Mouse (Mus musculus) limb, embryonic 14.5 days (tissue): ENCODE results near the gene 2510009E07Rik. TPM values are rescaled to one million over a fixed set of nuclear protein-coding genes. Genes with fewer than 3 reads are reported as not detected.

Source experiments
- ATAC-seq: fragments of 200-750 bp; cut with Nextera tagmentation; 2 replicates; pipeline ENCODE4 v1.8.0; 2017; ENCODE audit warnings: low read depth, moderate number of reproducible peaks, moderate TSS enrichment; ENCODE audit not compliant: low FRiP score
- DNase-seq: peaks from one replicate; pipeline ENCODE4 v3.0.0-alpha.2; 2015; ENCODE audit warnings: low spot score
- H3K27ac ChIP-seq: fragments of 300-500 bp; sonication (generic); replicated peaks from 2 replicates; pipeline ENCODE4 v1.5.1; 2014; ENCODE audit warnings: low read depth, mild to moderate bottlenecking, low read length, moderate library complexity, mixed read lengths
- H3K27me3 ChIP-seq: fragments of 300-500 bp; sonication (generic); 2 replicates; pipeline ENCODE4 v1.6.1; 2014; ENCODE audit warnings: low read length, mixed read lengths; ENCODE audit not compliant: control insufficient read depth, insufficient read depth
- H3K36me3 ChIP-seq: fragments of 300-500 bp; sonication (generic); 2 replicates; pipeline ENCODE4 v1.6.1; 2014; ENCODE audit warnings: mild to moderate bottlenecking, low read length, moderate library complexity, mixed read lengths; ENCODE audit not compliant: control insufficient read depth, insufficient read depth
- H3K4me1 ChIP-seq: fragments of 300-500 bp; sonication (generic); 2 replicates; pipeline ENCODE4 v1.6.1; 2014; ENCODE audit warnings: antibody characterized with exemption, low read length, mixed read lengths; ENCODE audit not compliant: control insufficient read depth, insufficient read depth
- H3K4me2 ChIP-seq: fragments of 300-500 bp; sonication (generic); replicated peaks from 2 replicates; pipeline ENCODE4 v1.6.1; 2014; ENCODE audit warnings: low read depth, mild to moderate bottlenecking, low read length, moderate library complexity; ENCODE audit not compliant: severe bottlenecking
- H3K4me3 ChIP-seq: fragments of 300-500 bp; sonication (generic); replicated peaks from 2 replicates; pipeline ENCODE4 v1.5.1; 2014; ENCODE audit warnings: low read length
- H3K9ac ChIP-seq: fragments of 300-500 bp; sonication (generic); 2 replicates; pipeline ENCODE4 v1.6.1; 2014; ENCODE audit warnings: mild to moderate bottlenecking, low read depth, low read length, moderate library complexity; ENCODE audit not compliant: severe bottlenecking
- H3K9me3 ChIP-seq: fragments of 300-500 bp; sonication (generic); 2 replicates; pipeline ENCODE4 v1.6.1; 2016; ENCODE audit warnings: low read length; ENCODE audit not compliant: control insufficient read depth
- POLR2A ChIP-seq: fragments of 200-500 bp; IDR thresholded peaks from 2 replicates; pipeline ENCODE4 v1.8.0; 2012; ENCODE audit warnings: inconsistent platforms, mild to moderate bottlenecking, moderate library complexity, borderline replicate concordance; ENCODE audit not compliant: insufficient read depth, insufficient read length; ENCODE audit errors: extremely low read depth
- WGBS: fragments of 180-500 bp; shearing (Covaris S2); extraction: QIAGEN DNeasy Blood & Tissue Kit; methylation state at CpG from one replicate; pipeline ENCODE4 v1.1.7; 2014; 5-methylcytosine and 5-hydroxymethylcytosine counted together
- polyA plus RNA-seq, 2 experiments: library from polyadenylated mRNA; depleted of rRNA in 1 of 2; stranded (reverse) in 1 of 2; unstranded in 1 of 2; fragments of >200 nt; fragmentation: Nextera tagmentation in 1 of 2; extraction: Ambion mirVana in 1 of 2; gene quantifications; 2 replicates each; pipeline versions ENCODE4 v1.2.1 to v1.2.3; 2012 to 2014

The 2510009E07Rik gene
- polyA plus RNA-seq, 2 experiments: 23.6 to 26.3 TPM

DNA sequence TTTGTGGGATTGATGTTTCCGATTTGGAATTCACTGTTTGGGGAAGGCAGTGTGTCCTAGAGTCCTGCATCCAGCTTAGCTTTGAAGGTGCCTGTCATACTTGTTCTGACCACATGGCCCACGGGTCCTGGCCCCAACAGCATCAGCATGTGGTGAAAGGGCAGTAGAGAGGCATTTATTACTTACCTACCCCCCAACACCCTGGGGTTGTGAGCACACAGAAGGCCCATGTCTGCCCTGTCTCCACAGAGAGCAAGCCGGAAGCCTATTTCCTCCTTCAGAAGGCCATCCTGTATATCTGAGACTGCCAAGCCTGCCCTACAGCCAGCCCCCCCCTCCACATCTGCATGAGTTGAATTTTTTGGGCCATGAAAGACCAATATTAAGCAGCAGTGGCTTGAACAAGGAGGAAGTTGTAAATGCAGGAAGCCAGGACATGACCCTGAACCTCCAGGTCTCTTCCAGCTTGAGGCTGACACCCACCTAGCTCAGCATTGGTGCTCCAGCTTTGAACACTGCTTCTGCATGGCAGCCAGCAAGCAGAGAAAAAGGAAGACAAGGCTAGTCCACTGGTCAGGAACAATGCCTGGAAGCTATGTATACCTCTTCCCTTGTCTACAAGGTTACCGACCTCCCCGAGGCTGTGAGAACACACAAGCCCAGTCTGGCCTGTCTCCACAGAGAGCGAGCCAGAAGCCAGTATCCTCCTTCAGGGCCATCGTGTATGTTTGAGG lies 53.5 kb downstream of the 2510009E07Rik start:
- no peaks in the 10 kb centered on the region for H3K27me3 ChIP-seq
- H3K27ac ChIP-seq: no peak overlapping the region
- no peaks in the 10 kb centered on the region for H3K36me3 ChIP-seq
- 73% methylated on average over 7 of the region's 7 CpGs for WGBS
- ATAC-seq (no peak), DNase-seq (no peak)
- no peaks in the 10 kb centered on the region for H3K9me3 ChIP-seq
- H3K4me3 ChIP-seq: no peak overlapping the region
- H3K9ac ChIP-seq: no peak overlapping the region
- no peak for TF ChIP-seq POLR2A
- H3K4me2 ChIP-seq: no peak overlapping the region
- H3K4me1 ChIP-seq: peaks cover 8% of the 10 kb centered on the region; the same call in 1 of the 2 replicates

DNA sequence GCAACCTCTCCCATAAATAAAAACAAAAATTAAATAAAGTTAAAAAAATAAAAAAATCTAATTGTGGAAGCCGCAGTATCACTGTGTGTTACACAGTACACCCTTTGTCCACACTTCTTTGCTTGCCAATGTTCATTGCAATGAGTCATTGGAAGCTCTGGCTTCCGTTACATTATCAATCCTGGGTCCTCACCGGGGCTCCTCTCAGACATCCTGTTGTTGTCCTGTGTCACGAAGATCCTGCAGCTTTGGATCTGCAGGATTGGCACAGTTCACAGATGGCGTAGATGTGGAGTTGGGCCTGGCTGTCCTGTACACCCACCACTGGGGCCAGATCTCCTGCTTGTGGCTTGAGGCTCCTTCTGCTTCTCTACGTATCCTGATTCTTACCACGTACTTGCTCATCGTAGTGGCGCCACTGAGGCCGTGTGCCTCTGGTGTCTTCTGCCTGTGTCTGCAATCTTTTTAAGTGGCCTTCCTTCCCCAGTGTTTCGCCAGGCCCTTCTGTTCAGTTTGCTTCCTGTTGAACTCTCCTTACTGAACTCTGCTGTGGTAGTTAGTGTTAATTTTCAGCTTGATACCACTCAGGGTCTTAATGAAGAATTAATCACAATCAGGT lies 57.2 kb downstream of the 2510009E07Rik start:
- Histone ChIP-seq H3K9ac (no peak overlapping the region), H3K4me2 (no peak overlapping the region), H3K36me3 (no peaks in the 10 kb centered on the region), H3K27me3 (no peaks in the 10 kb centered on the region), H3K9me3 (no peaks in the 10 kb centered on the region), H3K27ac (no peak overlapping the region), H3K4me3 (no peak overlapping the region), H3K4me1 (no peaks in the 10 kb centered on the region)
- DNase-seq (no peak), ATAC-seq (no peak)
- 83% methylated on average over 11 of the region's 11 CpGs for WGBS
- no peak for TF ChIP-seq POLR2A

DNA sequence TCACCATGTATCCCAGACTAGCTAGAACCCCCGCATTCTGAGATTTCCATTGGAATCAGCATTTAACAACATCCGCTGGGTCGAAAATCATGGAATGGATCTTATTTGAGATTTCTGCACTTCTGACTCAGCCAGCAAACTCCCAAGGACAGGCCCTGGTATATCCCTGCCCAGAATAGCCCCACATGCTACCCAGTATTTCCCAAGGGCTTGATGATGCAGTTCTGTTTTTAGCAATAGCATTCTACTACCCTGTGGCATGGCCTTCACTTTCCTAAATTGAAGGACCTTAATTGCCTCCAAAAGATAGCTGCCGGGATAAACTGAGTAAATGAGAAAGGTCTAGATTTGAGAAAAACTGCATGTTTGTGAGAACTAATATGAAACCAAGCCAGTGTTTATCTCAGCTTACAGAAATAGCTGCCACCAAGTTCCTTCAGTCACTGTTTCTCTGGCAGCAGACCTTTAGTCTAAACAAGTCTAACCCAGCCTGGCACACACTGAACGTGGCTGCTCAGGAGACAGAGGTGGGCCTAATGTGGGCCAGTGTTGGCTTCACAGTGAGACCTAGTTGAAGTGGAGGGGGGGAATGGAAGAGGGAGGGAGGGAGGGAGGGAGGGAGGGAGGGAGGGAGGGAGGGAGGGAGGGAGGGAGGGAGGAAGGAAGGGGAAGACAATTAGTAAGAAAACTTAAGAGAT lies 58.2 kb downstream of the 2510009E07Rik start:
- whole genome bisulfite sequencing: 84% methylated on average over 5 of the region's 5 CpGs
- H3K4me2 ChIP-seq: no peak overlapping the region
- no peak overlapping the region for H3K9ac ChIP-seq

DNA sequence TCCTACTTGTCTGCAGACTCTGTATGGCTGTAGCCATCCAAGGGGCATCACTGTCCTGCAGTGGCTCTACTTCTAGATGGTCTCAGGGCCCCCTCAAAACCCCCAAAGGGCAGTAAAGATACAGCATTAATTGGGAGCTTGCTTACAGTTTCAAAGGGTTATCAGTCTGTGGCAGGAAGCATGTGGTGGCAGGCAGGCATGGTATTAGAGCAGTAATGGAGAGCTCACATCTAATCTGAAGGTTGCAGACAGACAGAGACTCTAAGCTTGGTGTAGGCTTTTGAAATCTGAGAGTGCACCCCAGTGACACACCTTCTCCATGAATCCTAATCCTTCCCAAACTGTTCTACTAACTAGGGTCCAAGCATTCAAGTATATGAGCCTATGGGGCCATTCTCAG lies 60.0 kb downstream of the 2510009E07Rik start:
- no peaks in the 10 kb centered on the region for H3K4me1 ChIP-seq
- H3K27me3 ChIP-seq: no peaks in the 10 kb centered on the region
- no peaks in the 10 kb centered on the region for H3K9me3 ChIP-seq
- ATAC-seq (no peak), DNase-seq (no peak)
- H3K36me3 ChIP-seq: no peaks in the 10 kb centered on the region
- no peak overlapping the region for H3K4me3 ChIP-seq
- H3K4me2 ChIP-seq: no peak overlapping the region
- H3K9ac ChIP-seq: no peak overlapping the region
- TF ChIP-seq POLR2A: no peak
- H3K27ac ChIP-seq: no peak overlapping the region

More for the DNA sequence above, 58.2 kb downstream of the 2510009E07Rik start:
- Histone ChIP-seq H3K4me3 (no peak overlapping the region), H3K4me1 (no peaks in the 10 kb centered on the region), H3K9me3 (no peaks in the 10 kb centered on the region), H3K27me3 (no peaks in the 10 kb centered on the region), H3K36me3 (no peaks in the 10 kb centered on the region), H3K27ac (no peak overlapping the region)
- TF ChIP-seq POLR2A: no peak
- DNase-seq: no peak
- ATAC-seq: no peak

DNA sequence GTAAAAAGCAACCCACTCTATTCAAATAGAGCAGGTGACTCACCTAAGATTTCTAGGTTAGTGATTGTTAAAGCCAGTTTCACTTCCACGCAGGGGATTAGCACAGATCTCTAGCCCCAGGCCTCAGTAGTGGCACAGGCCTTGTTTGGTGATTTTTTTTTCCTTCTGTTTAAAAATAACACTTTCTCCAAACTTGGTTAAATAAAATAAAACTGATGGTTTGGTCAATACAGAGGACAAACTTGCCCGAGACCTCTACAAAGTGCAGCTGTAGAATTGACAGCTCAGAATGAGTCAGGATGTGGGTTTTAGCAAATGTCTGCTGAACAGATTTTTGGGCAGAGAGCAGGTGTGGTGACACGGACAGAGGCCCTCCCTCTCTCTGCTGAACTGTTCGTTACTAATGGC lies 62.6 kb downstream of the 2510009E07Rik start:
- Histone ChIP-seq H3K4me1 (peaks cover 9% of the 10 kb centered on the region), H3K36me3 (no peaks in the 10 kb centered on the region), H3K9me3 (no peaks in the 10 kb centered on the region), H3K27ac (no peak overlapping the region), H3K9ac (no peak overlapping the region), H3K27me3 (no peaks in the 10 kb centered on the region), H3K4me2 (no peak overlapping the region), H3K4me3 (no peak overlapping the region)
- DNase-seq: no peak
- no peak for ATAC-seq
- TF ChIP-seq POLR2A: no peak
- 69% methylated on average over 4 of the region's 4 CpGs for WGBS
